Mouse (Mus musculus) intestine, embryonic 15.5 days (tissue): ENCODE measurements around the gene Snx4. TPM values are rescaled to one million over a fixed set of nuclear protein-coding genes. Genes with fewer than 3 reads are reported as not detected.
"Not testable (repeated sequence)": the region's sequence is repeated elsewhere in the genome, so short reads cannot be mapped to it uniquely, and the experiment has no call there.

ENCODE experiments used
- ATAC-seq: fragments of 200-750 bp; cut with Nextera tagmentation; 2 replicates; pipeline ENCODE4 v1.8.0; 2017; ENCODE audit warnings: moderate TSS enrichment, moderate library complexity
- H3K27ac ChIP-seq: fragments of 300-500 bp; sonication (generic); 2 replicates; pipeline ENCODE4 v1.5.1; 2015; ENCODE audit warnings: mild to moderate bottlenecking, inconsistent platforms
- H3K27me3 ChIP-seq: fragments of 300-500 bp; sonication (generic); replicated peaks from 2 replicates; pipeline ENCODE4 v1.6.1; 2015; ENCODE audit warnings: inconsistent platforms
- H3K36me3 ChIP-seq: fragments of 300-500 bp; sonication (generic); 2 replicates; pipeline ENCODE4 v1.6.1; 2015; ENCODE audit warnings: inconsistent platforms
- H3K4me1 ChIP-seq: fragments of 300-500 bp; sonication (generic); replicated peaks from 2 replicates; pipeline ENCODE4 v1.6.1; 2015; ENCODE audit warnings: inconsistent platforms
- H3K4me2 ChIP-seq: fragments of 300-500 bp; sonication (generic); replicated peaks from 2 replicates; pipeline ENCODE4 v1.6.1; 2015; ENCODE audit warnings: mild to moderate bottlenecking, inconsistent platforms
- H3K4me3 ChIP-seq: fragments of 300-500 bp; sonication (generic); replicated peaks from 2 replicates; pipeline ENCODE4 v1.5.1; 2015; ENCODE audit warnings: inconsistent platforms
- H3K9ac ChIP-seq: fragments of 300-500 bp; sonication (generic); 2 replicates; pipeline ENCODE4 v1.6.1; 2015; ENCODE audit warnings: inconsistent platforms
- H3K9me3 ChIP-seq: fragments of 300-500 bp; sonication (generic); 2 replicates; pipeline ENCODE4 v1.6.1; 2016; ENCODE audit warnings: inconsistent platforms
- WGBS: fragments of 180-500 bp; shearing (Covaris S2); methylation state at CpG from one replicate; pipeline ENCODE4 v1.1.7; 2015; 5-methylcytosine and 5-hydroxymethylcytosine counted together
- polyA plus RNA-seq: library from polyadenylated mRNA; unstranded; fragments of >200 nt; fragmentation: Nextera tagmentation; extraction: Ambion mirVana; gene quantifications from 2 replicates; pipeline ENCODE4 v1.2.1, GENCODE M21; 2015

Snx4 gene
- polyA plus RNA-seq, result 80.2 and 82.5 TPM in 2 replicates

GRCm38 (mm10) chr16:33251194-33252051, at the start of gene Snx4:
Snx4 (plus strand) TSS chr16:33251442.
- H3K27ac ChIP-seq, result peak within 1 kb of the TSS; percentile 86
- H3K4me2 ChIP-seq, result peak within 1 kb of the TSS; percentile 51
- peak within 1 kb of the TSS; percentile 86 for H3K9ac ChIP-seq
- H3K4me3 ChIP-seq, result peak within 1 kb of the TSS; percentile 70
- H3K36me3 ChIP-seq, result no peaks in the 10 kb centered on the region
- H3K27me3 ChIP-seq, result no peaks in the 10 kb centered on the region
- peak; percentile 96 for ATAC-seq
- WGBS, result under 1% methylated on average over 69 of the region's 72 CpGs
- no peaks in the 10 kb centered on the region for H3K9me3 ChIP-seq
- 0 out of 2 replicates have a peak, but pooled peaks cover 7% of the 10 kb centered on the region for H3K4me1 ChIP-seq

- no peak overlapping the region for H3K9ac ChIP-seq
- ATAC-seq, result no peak
- H3K36me3 ChIP-seq, result peaks cover 12% of the 10 kb centered on the region
- no peak overlapping the region for H3K4me3 ChIP-seq
- H3K4me1 ChIP-seq, result no peaks in the 10 kb centered on the region
- no peaks in the 10 kb centered on the region for H3K27me3 ChIP-seq
- no peaks in the 10 kb centered on the region for H3K9me3 ChIP-seq
- no peak overlapping the region for H3K4me2 ChIP-seq
- no peak overlapping the region for H3K27ac ChIP-seq
- WGBS, result 83% methylated on average over 2 of the region's 2 CpGs
Observed at GRCm38 (mm10) chr16:33210812-33211211, 40.4 kb upstream of the Snx4 start.

- Histone ChIP-seq H3K9ac (no peak overlapping the region), H3K27ac (no peak overlapping the region), H3K9me3 (no peaks in the 10 kb centered on the region), H3K36me3 (peaks cover 9% of the 10 kb centered on the region; the same call in 1 of the 2 replicates), H3K27me3 (no peaks in the 10 kb centered on the region), H3K4me3 (no peak overlapping the region), H3K4me1 (no peaks in the 10 kb centered on the region), H3K4me2 (no peak overlapping the region)
- ATAC-seq, result no peak
- 80% methylated on average over 9 of the region's 9 CpGs for WGBS
Observed at GRCm38 (mm10) chr16:33216313-33217003, 34.8 kb upstream of the Snx4 start.

- not testable (repeated sequence) for H3K9ac ChIP-seq, H3K9me3 ChIP-seq, H3K27me3 ChIP-seq, H3K4me2 ChIP-seq, H3K36me3 ChIP-seq, H3K4me3 ChIP-seq, H3K4me1 ChIP-seq
- peak; percentile 47 for ATAC-seq
- 63% methylated on average over 3 of the region's 3 CpGs for WGBS
- peak overlapping the region; percentile 36; the same call in 1 of the 2 replicates for H3K27ac ChIP-seq
Observed at GRCm38 (mm10) chr16:33217553-33218085, 33.6 kb upstream of the Snx4 start.

- H3K4me1 ChIP-seq, result no peaks in the 10 kb centered on the region
- H3K27ac ChIP-seq, result no peak overlapping the region
- H3K4me2 ChIP-seq, result no peak overlapping the region
- 90% methylated on average over 3 of the region's 3 CpGs for WGBS
- H3K9ac ChIP-seq, result no peak overlapping the region
- no peak for ATAC-seq
- H3K27me3 ChIP-seq, result no peaks in the 10 kb centered on the region
- no peak overlapping the region for H3K4me3 ChIP-seq
- H3K9me3 ChIP-seq, result no peaks in the 10 kb centered on the region
- H3K36me3 ChIP-seq, result peaks cover 21% of the 10 kb centered on the region
Observed at GRCm38 (mm10) chr16:33222482-33222881, 28.8 kb upstream of the Snx4 start.

- Histone ChIP-seq H3K36me3 (peaks cover 31% of the 10 kb centered on the region), H3K4me2 (no peak overlapping the region), H3K4me1 (no peaks in the 10 kb centered on the region), H3K27ac (no peak overlapping the region), H3K9ac (no peak overlapping the region), H3K27me3 (no peaks in the 10 kb centered on the region), H3K4me3 (no peak overlapping the region), H3K9me3 (no peaks in the 10 kb centered on the region)
- ATAC-seq, result no peak
- 90% methylated on average over 5 of the region's 5 CpGs for WGBS
Observed at GRCm38 (mm10) chr16:33224381-33224780, 26.9 kb upstream of the Snx4 start.

- H3K27me3 ChIP-seq, result no peaks in the 10 kb centered on the region
- no peaks in the 10 kb centered on the region for H3K9me3 ChIP-seq
- no peak for ATAC-seq
- H3K4me3 ChIP-seq, result no peak overlapping the region
- no peaks in the 10 kb centered on the region for H3K4me1 ChIP-seq
- H3K36me3 ChIP-seq, result 0 out of 2 replicates have a peak, but pooled peaks cover 2% of the 10 kb centered on the region
- H3K4me2 ChIP-seq, result no peak overlapping the region
- H3K27ac ChIP-seq, result no peak overlapping the region
- no peak overlapping the region for H3K9ac ChIP-seq
- 90% methylated on average over 12 of the region's 12 CpGs for WGBS
Observed at GRCm38 (mm10) chr16:33234128-33234527, 17.1 kb upstream of the Snx4 start.

- H3K4me3 ChIP-seq, result no peak overlapping the region
- no peak for ATAC-seq
- no peaks in the 10 kb centered on the region for H3K4me1 ChIP-seq
- H3K27ac ChIP-seq, result no peak overlapping the region
- H3K4me2 ChIP-seq, result no peak overlapping the region
- no peaks in the 10 kb centered on the region for H3K9me3 ChIP-seq
- H3K27me3 ChIP-seq, result no peaks in the 10 kb centered on the region
- H3K36me3 ChIP-seq, result peaks cover 7% of the 10 kb centered on the region; the same call in 1 of the 2 replicates
- H3K9ac ChIP-seq, result no peak overlapping the region
- WGBS, result 69% methylated on average over 6 of the region's 6 CpGs
Observed at GRCm38 (mm10) chr16:33236151-33236550, 15.1 kb upstream of the Snx4 start.

- H3K4me2 ChIP-seq, result no peak overlapping the region
- H3K4me1 ChIP-seq, result no peaks in the 10 kb centered on the region
- peaks cover 25% of the 10 kb centered on the region; the same call in 1 of the 2 replicates for H3K36me3 ChIP-seq
- H3K27ac ChIP-seq, result no peak overlapping the region
- H3K9ac ChIP-seq, result no peak overlapping the region
- no peaks in the 10 kb centered on the region for H3K27me3 ChIP-seq
- WGBS, result 91% methylated on average over 2 of the region's 2 CpGs
- no peak for ATAC-seq
- no peaks in the 10 kb centered on the region for H3K9me3 ChIP-seq
- no peak overlapping the region for H3K4me3 ChIP-seq
Observed at GRCm38 (mm10) chr16:33239305-33239704, 11.9 kb upstream of the Snx4 start.

- Histone ChIP-seq H3K27me3 (no peaks in the 10 kb centered on the region), H3K36me3 (peaks cover 25% of the 10 kb centered on the region; the same call in 1 of the 2 replicates), H3K4me1 (no peaks in the 10 kb centered on the region), H3K4me3 (no peak overlapping the region), H3K9me3 (no peaks in the 10 kb centered on the region), H3K4me2 (no peak overlapping the region), H3K9ac (no peak overlapping the region), H3K27ac (no peak overlapping the region)
- WGBS, result 78% methylated on average over 6 of the region's 6 CpGs
- ATAC-seq, result no peak
Observed at GRCm38 (mm10) chr16:33242046-33242445, 9.2 kb upstream of the Snx4 start.

GRCm38 (mm10) chr16:33244136-33244691, 7.0 kb upstream of the Snx4 start:
- no peaks in the 10 kb centered on the region for H3K27me3 ChIP-seq
- no peak overlapping the region for H3K4me2 ChIP-seq
- 0 out of 2 replicates have a peak, but pooled peaks have one; percentile 49 for ATAC-seq
- no peak overlapping the region for H3K9ac ChIP-seq
- no peaks in the 10 kb centered on the region for H3K4me1 ChIP-seq
- H3K27ac ChIP-seq, result no peak overlapping the region
- 88% methylated on average over 6 of the region's 6 CpGs for WGBS
- no peaks in the 10 kb centered on the region for H3K9me3 ChIP-seq
- peaks cover 23% of the 10 kb centered on the region; the same call in 1 of the 2 replicates for H3K36me3 ChIP-seq
- H3K4me3 ChIP-seq, result no peak overlapping the region

GRCm38 (mm10) chr16:33244933-33245470, 6.2 kb upstream of the Snx4 start:
- 89% methylated on average over 9 of the region's 9 CpGs for WGBS
- H3K4me1 ChIP-seq, result no peaks in the 10 kb centered on the region
- H3K27ac ChIP-seq, result no peak overlapping the region

More at GRCm38 (mm10) chr16:33244933-33245470, 6.2 kb upstream of the Snx4 start:
- ATAC-seq, result no peak
- Histone ChIP-seq H3K9ac (no peak overlapping the region), H3K9me3 (no peaks in the 10 kb centered on the region), H3K4me3 (no peak overlapping the region), H3K4me2 (no peak overlapping the region), H3K27me3 (no peaks in the 10 kb centered on the region), H3K36me3 (peaks cover 19% of the 10 kb centered on the region; the same call in 1 of the 2 replicates)
